Mouse (Mus musculus): ENCODE data around the gene Nelfa. TPM values are rescaled to one million over a fixed set of nuclear protein-coding genes. Genes with fewer than 3 reads are reported as not detected.
A peak's percentile ranks its signal among the peaks of the same experiment; 100 is the strongest.
"Not testable (repeated sequence)": the region's sequence is repeated elsewhere in the genome, so short reads cannot be mapped to it uniquely, and the experiment has no call there.

Gene Nelfa
- total RNA-seq (2022), result 10 to 100 TPM in 3 of 4 experiments, 1 to 10 TPM in 1; 8.5 to 11.4 (median 10.3) TPM

- DNase-seq (ENCODE audit: low spot score), result peak; percentile 99
Observed at GRCm38 (mm10) chr5:33936120-33936707, at the start of gene Nelfa. TSS of gene Nelfa (minus strand) at chr5:33936413.

- DNase-seq (ENCODE audit: low spot score), result peak; percentile 71
Observed at GRCm38 (mm10) chr5:33983309-33984121, 47.3 kb upstream of the Nelfa start, which contains the start of gene Gm1673. TSS of gene Gm1673 (plus strand) at chr5:33983433.

- DNase-seq (ENCODE audit: low spot score), result no peak
Observed at GRCm38 (mm10) chr5:33982731-33983259, 46.6 kb upstream of the Nelfa start.

GRCm38 (mm10) chr5:33976267-33976666 is 40.1 kb upstream of the Nelfa start:
- no peak for DNase-seq (ENCODE audit: low spot score)

- no peak for DNase-seq (ENCODE audit: low spot score)
Observed at GRCm38 (mm10) chr5:33974736-33975135, 38.5 kb upstream of the Nelfa start.

- DNase-seq (ENCODE audit: low spot score), result no peak
Observed at GRCm38 (mm10) chr5:33959382-33959781, 23.2 kb upstream of the Nelfa start.

GRCm38 (mm10) chr5:33955868-33956267 is 19.7 kb upstream of the Nelfa start:
- no peak for DNase-seq (ENCODE audit: low spot score)

GRCm38 (mm10) chr5:33954354-33954753 is 18.1 kb upstream of the Nelfa start:
- peak; percentile 40 for DNase-seq (ENCODE audit: low spot score)

- no peak for DNase-seq (ENCODE audit: low spot score)
Observed at GRCm38 (mm10) chr5:33953471-33954185, 17.4 kb upstream of the Nelfa start.

GRCm38 (mm10) chr5:33948314-33948713 is 12.1 kb upstream of the Nelfa start:
- DNase-seq (ENCODE audit: low spot score), result no peak

- DNase-seq (ENCODE audit: low spot score), result not testable (repeated sequence)
Observed at GRCm38 (mm10) chr5:33947035-33947434, 10.8 kb upstream of the Nelfa start.

- DNase-seq (ENCODE audit: low spot score), result peak; percentile 54
Observed at GRCm38 (mm10) chr5:33938448-33938847, 2.2 kb upstream of the Nelfa start.

- DNase-seq (ENCODE audit: low spot score), result no peak
Observed at GRCm38 (mm10) chr5:33937230-33937629, 1.0 kb upstream of the Nelfa start.

GRCm38 (mm10) chr5:33935700-33936111 is 507 bp downstream of the Nelfa start:
- no peak for DNase-seq (ENCODE audit: low spot score)

GRCm38 (mm10) chr5:33934877-33935276 is 1.3 kb downstream of the Nelfa start:
- DNase-seq (ENCODE audit: low spot score), result no peak

- DNase-seq (ENCODE audit: low spot score), result no peak
Observed at GRCm38 (mm10) chr5:33934081-33934480, 2.1 kb downstream of the Nelfa start.

GRCm38 (mm10) chr5:33932413-33932812 is 3.8 kb downstream of the Nelfa start:
- DNase-seq (ENCODE audit: low spot score), result no peak

- DNase-seq (ENCODE audit: low spot score), result no peak
Observed at GRCm38 (mm10) chr5:33926170-33926569, 10.0 kb downstream of the Nelfa start.

GRCm38 (mm10) chr5:33922566-33922965 is 13.6 kb downstream of the Nelfa start:
- no peak for DNase-seq (ENCODE audit: low spot score)

GRCm38 (mm10) chr5:33921486-33922235 is 14.6 kb downstream of the Nelfa start:
- DNase-seq (ENCODE audit: low spot score), result no peak

- no peak for DNase-seq (ENCODE audit: low spot score)
Observed at GRCm38 (mm10) chr5:33920924-33921323, 15.3 kb downstream of the Nelfa start.

Data from heart, adult 8-10 months (tissue).